Mouse (Mus musculus) heart, embryonic 13.5 days (tissue): Measurements from ENCODE around the gene Sh2d3c. TPM values are rescaled to one million over a fixed set of nuclear protein-coding genes. Genes with fewer than 3 reads are reported as not detected.

ENCODE experiments used
- ATAC-seq: fragments of 200-750 bp; cut with Nextera tagmentation; 2 replicates; pipeline ENCODE4 v1.8.0; 2017; ENCODE audit warnings: moderate TSS enrichment; ENCODE audit not compliant: insufficient number of reproducible peaks, low FRiP score, low TSS enrichment; ENCODE audit errors: extremely low read depth
- H3K27ac ChIP-seq: fragments of 300-500 bp; sonication (generic); replicated peaks from 2 replicates; pipeline ENCODE4 v1.5.1; 2015; ENCODE audit warnings: moderate library complexity, mild to moderate bottlenecking, inconsistent platforms
- H3K27me3 ChIP-seq: fragments of 300-500 bp; sonication (generic); replicated peaks from 2 replicates; pipeline ENCODE4 v1.6.1; 2015; ENCODE audit warnings: mild to moderate bottlenecking, inconsistent platforms
- H3K36me3 ChIP-seq: fragments of 300-500 bp; sonication (generic); 2 replicates; pipeline ENCODE4 v1.6.1; 2015; ENCODE audit warnings: mild to moderate bottlenecking, inconsistent platforms
- H3K4me1 ChIP-seq: fragments of 300-500 bp; sonication (generic); 2 replicates; pipeline ENCODE4 v1.6.1; 2015; ENCODE audit warnings: inconsistent platforms
- H3K4me2 ChIP-seq: fragments of 300-500 bp; sonication (generic); 2 replicates; pipeline ENCODE4 v1.6.1; 2015; ENCODE audit warnings: inconsistent platforms, mild to moderate bottlenecking, moderate library complexity
- H3K4me3 ChIP-seq: fragments of 300-500 bp; sonication (generic); 2 replicates; pipeline ENCODE4 v1.5.1; 2015; ENCODE audit warnings: moderate library complexity, mild to moderate bottlenecking, inconsistent platforms
- H3K9ac ChIP-seq: fragments of 300-500 bp; sonication (generic); 2 replicates; pipeline ENCODE4 v1.6.1; 2015; ENCODE audit warnings: inconsistent platforms, mild to moderate bottlenecking, moderate library complexity
- H3K9me3 ChIP-seq: fragments of 300-500 bp; sonication (generic); 2 replicates; pipeline ENCODE4 v1.6.1; 2016; ENCODE audit warnings: inconsistent platforms
- WGBS: fragments of 180-500 bp; shearing (Covaris S2); methylation state at CpG from one replicate; pipeline ENCODE4 v1.1.7; 2015; ENCODE audit warnings: mixed read lengths; 5-methylcytosine and 5-hydroxymethylcytosine counted together
- polyA plus RNA-seq: library from polyadenylated mRNA; unstranded; fragments of >200 nt; fragmentation: Nextera tagmentation; extraction: Ambion mirVana; gene quantifications from 2 replicates; pipeline ENCODE4 v1.2.1, GENCODE M21; 2015

Gene Sh2d3c
- polyA plus RNA-seq, 1 experiment from 2014 or later, result 33.0 TPM

GRCm38 (mm10) chr2:32683701-32684100 is 37.2 kb upstream of the Sh2d3c start:
- Histone ChIP-seq H3K27me3 (no peaks in the 10 kb centered on the region), H3K27ac (no peak overlapping the region), H3K36me3 (peaks cover 96% of the 10 kb centered on the region), H3K4me1 (peaks cover 28% of the 10 kb centered on the region), H3K4me2 (no peak overlapping the region), H3K9me3 (no peaks in the 10 kb centered on the region), H3K4me3 (no peak overlapping the region), H3K9ac (no peak overlapping the region)
- ATAC-seq, result no peak
- WGBS, result 91% methylated on average over 10 of the region's 10 CpGs

- Histone ChIP-seq H3K4me2 (no peak overlapping the region), H3K9me3 (no peaks in the 10 kb centered on the region), H3K9ac (no peak overlapping the region), H3K4me1 (peaks cover 21% of the 10 kb centered on the region), H3K27me3 (no peaks in the 10 kb centered on the region), H3K27ac (no peak overlapping the region), H3K4me3 (no peak overlapping the region), H3K36me3 (peaks cover 84% of the 10 kb centered on the region)
- 85% methylated on average over 15 of the region's 15 CpGs for WGBS
- no peak for ATAC-seq
Observed at GRCm38 (mm10) chr2:32684681-32685428, 36.0 kb upstream of the Sh2d3c start.

- Histone ChIP-seq H3K9me3 (no peaks in the 10 kb centered on the region), H3K4me3 (no peak overlapping the region), H3K27ac (no peak overlapping the region), H3K4me1 (peaks cover 11% of the 10 kb centered on the region), H3K36me3 (peaks cover 80% of the 10 kb centered on the region), H3K4me2 (no peak overlapping the region), H3K9ac (no peak overlapping the region), H3K27me3 (no peaks in the 10 kb centered on the region)
- no peak for ATAC-seq
- 95% methylated on average over 3 of the region's 3 CpGs for WGBS
Observed at GRCm38 (mm10) chr2:32685807-32686206, 35.0 kb upstream of the Sh2d3c start.

GRCm38 (mm10) chr2:32686640-32687039 is 34.2 kb upstream of the Sh2d3c start:
- no peak overlapping the region for H3K9ac ChIP-seq
- peaks cover 75% of the 10 kb centered on the region for H3K36me3 ChIP-seq
- H3K27ac ChIP-seq, result no peak overlapping the region
- H3K4me3 ChIP-seq, result no peak overlapping the region
- ATAC-seq, result no peak
- peaks cover 12% of the 10 kb centered on the region for H3K4me1 ChIP-seq
- H3K9me3 ChIP-seq, result no peaks in the 10 kb centered on the region
- H3K27me3 ChIP-seq, result no peaks in the 10 kb centered on the region
- WGBS, result 89% methylated on average over 5 of the region's 6 CpGs
- no peak overlapping the region for H3K4me2 ChIP-seq

- Histone ChIP-seq H3K4me1 (peaks cover 16% of the 10 kb centered on the region), H3K27me3 (no peaks in the 10 kb centered on the region), H3K27ac (no peak overlapping the region), H3K9ac (no peak overlapping the region), H3K9me3 (no peaks in the 10 kb centered on the region), H3K36me3 (peaks cover 74% of the 10 kb centered on the region), H3K4me2 (no peak overlapping the region), H3K4me3 (no peak overlapping the region)
- ATAC-seq, result no peak
- WGBS, result 87% methylated on average over 8 of the region's 8 CpGs
Observed at GRCm38 (mm10) chr2:32687562-32687961, 33.3 kb upstream of the Sh2d3c start.

GRCm38 (mm10) chr2:32689420-32689819 is 31.4 kb upstream of the Sh2d3c start:
- WGBS, result 19% methylated on average over 5 of the region's 5 CpGs
- no peak overlapping the region for H3K27ac ChIP-seq
- H3K27me3 ChIP-seq, result no peaks in the 10 kb centered on the region
- H3K36me3 ChIP-seq, result peaks cover 55% of the 10 kb centered on the region
- peaks cover 26% of the 10 kb centered on the region for H3K4me1 ChIP-seq
- no peak overlapping the region for H3K9ac ChIP-seq
- H3K9me3 ChIP-seq, result no peaks in the 10 kb centered on the region
- no peak overlapping the region for H3K4me2 ChIP-seq
- no peak for ATAC-seq
- no peak overlapping the region for H3K4me3 ChIP-seq

GRCm38 (mm10) chr2:32691041-32691440 is 29.8 kb upstream of the Sh2d3c start:
- H3K36me3 ChIP-seq, result peaks cover 39% of the 10 kb centered on the region
- WGBS, result 74% methylated on average over 11 of the region's 11 CpGs

GRCm38 (mm10) chr2:32692496-32692895 is 28.4 kb upstream of the Sh2d3c start:
- 94% methylated on average over 14 of the region's 14 CpGs for WGBS
- Histone ChIP-seq H3K27ac (no peak overlapping the region), H3K27me3 (no peaks in the 10 kb centered on the region), H3K4me1 (peaks cover 30% of the 10 kb centered on the region), H3K9me3 (no peaks in the 10 kb centered on the region), H3K4me2 (peak overlapping the region; percentile 87), H3K4me3 (peak overlapping the region; percentile 82), H3K36me3 (peaks cover 24% of the 10 kb centered on the region), H3K9ac (peak overlapping the region; percentile 94)
- ATAC-seq, result no peak

More at GRCm38 (mm10) chr2:32691041-32691440, 29.8 kb upstream of the Sh2d3c start:
- H3K27me3 ChIP-seq, result no peaks in the 10 kb centered on the region
- no peak overlapping the region for H3K4me2 ChIP-seq
- no peak overlapping the region for H3K9ac ChIP-seq
- ATAC-seq, result no peak
- no peak overlapping the region for H3K4me3 ChIP-seq
- H3K9me3 ChIP-seq, result no peaks in the 10 kb centered on the region
- H3K4me1 ChIP-seq, result peaks cover 30% of the 10 kb centered on the region
- no peak overlapping the region for H3K27ac ChIP-seq

GRCm38 (mm10) chr2:32693282-32693681 is 27.6 kb upstream of the Sh2d3c start:
- peak overlapping the region; percentile 94 for H3K9ac ChIP-seq
- ATAC-seq, result no peak
- peak overlapping the region; percentile 87 for H3K4me2 ChIP-seq
- peaks cover 17% of the 10 kb centered on the region for H3K36me3 ChIP-seq
- peaks cover 30% of the 10 kb centered on the region for H3K4me1 ChIP-seq
- WGBS, result 21% methylated on average over 7 of the region's 7 CpGs
- peak overlapping the region; percentile 82 for H3K4me3 ChIP-seq
- H3K27me3 ChIP-seq, result no peaks in the 10 kb centered on the region
- no peaks in the 10 kb centered on the region for H3K9me3 ChIP-seq
- H3K27ac ChIP-seq, result no peak overlapping the region

- peak; percentile 94 for ATAC-seq
- Histone ChIP-seq H3K36me3 (peaks cover 16% of the 10 kb centered on the region), H3K27ac (peak overlapping the region; percentile 71), H3K4me3 (peak overlapping the region; percentile 82), H3K27me3 (no peaks in the 10 kb centered on the region), H3K4me1 (peaks cover 30% of the 10 kb centered on the region), H3K4me2 (peak overlapping the region; percentile 87), H3K9me3 (no peaks in the 10 kb centered on the region), H3K9ac (peak overlapping the region; percentile 94)
- WGBS, result under 1% methylated on average over 51 of the region's 51 CpGs
Observed at GRCm38 (mm10) chr2:32693823-32694411, 26.9 kb upstream of the Sh2d3c start.

GRCm38 (mm10) chr2:32694691-32695090 is 26.2 kb upstream of the Sh2d3c start:
- H3K9me3 ChIP-seq, result no peaks in the 10 kb centered on the region
- ATAC-seq, result no peak
- H3K36me3 ChIP-seq, result peaks cover 16% of the 10 kb centered on the region
- H3K27me3 ChIP-seq, result no peaks in the 10 kb centered on the region
- H3K4me1 ChIP-seq, result peaks cover 28% of the 10 kb centered on the region
- peak overlapping the region; percentile 81 for H3K9ac ChIP-seq
- WGBS, result 85% methylated on average over 12 of the region's 12 CpGs
- peak overlapping the region; percentile 82 for H3K4me3 ChIP-seq
- peak overlapping the region; percentile 87 for H3K4me2 ChIP-seq
- 0 out of 2 replicates have a peak overlapping the region, but pooled peaks have one; percentile 45 for H3K27ac ChIP-seq
